8 mouse cellular contexts compared by ENCODE assay signal in genomic region chr8:119838983-119839340, GRCm38 (mm10). TPM values are rescaled to one million over a fixed set of nuclear protein-coding genes. Genes with fewer than 3 reads are reported as not detected.
DNase-seq lines count a peak whose midpoint lies in the region; ATAC-seq lines count a peak whose summit lies in the region.

No protein-coding gene starts in this region.

- H3K4me2 ChIP-seq in embryonic facial prominence, embryonic 15.5 days (replicated peaks), result peak overlapping the region; percentile 87
- peak overlapping the region; percentile 87 for H3K4me2 ChIP-seq in neural tube, embryonic 14.5 days (ENCODE audit: low read depth, low read length)

- no peak for ATAC-seq in embryonic facial prominence, embryonic 15.5 days (ENCODE audit: insufficient number of reproducible peaks, low FRiP score, low TSS enrichment, low read depth)
- ATAC-seq in neural tube, embryonic 14.5 days (ENCODE audit: low read depth), result no peak
- no peak for ATAC-seq in inflammation-experienced regulatory T-cells, adult 6 months

- peaks cover 42% of the 10 kb centered on the region for H3K4me1 ChIP-seq in embryonic facial prominence, embryonic 15.5 days
- H3K4me1 ChIP-seq in limb, embryonic 10.5 days, result peaks cover 45% of the 10 kb centered on the region
- H3K4me1 ChIP-seq in neural tube, embryonic 14.5 days (ENCODE audit: control insufficient read depth, insufficient read depth, low read length), result peaks cover 36% of the 10 kb centered on the region

- H3K27me3 ChIP-seq in embryonic facial prominence, embryonic 15.5 days, result no peaks in the 10 kb centered on the region
- H3K27me3 ChIP-seq in limb, embryonic 10.5 days (ENCODE audit: low read depth, poor library complexity, severe bottlenecking), result peaks cover 7% of the 10 kb centered on the region
- no peaks in the 10 kb centered on the region for H3K27me3 ChIP-seq in neural tube, embryonic 14.5 days (ENCODE audit: control insufficient read depth, insufficient read depth, low read length)

- DNase-seq in layer of hippocampus, adult 9-11 months, result peak; percentile 5
- DNase-seq in layer of hippocampus, postnatal 10 days (ENCODE audit: low spot score in 2 of 2), result no peak
- no peak for DNase-seq in limb, embryonic 10.5 days (ENCODE audit: low spot score)
- no peak for DNase-seq in right cerebral cortex, postnatal 25 days
- no peak for DNase-seq in urinary bladder, postnatal 36 days (ENCODE audit: low spot score in 2 of 2)

- WGBS in embryonic facial prominence, embryonic 15.5 days, result 65% methylated on average over 4 of the region's 4 CpGs
- WGBS in limb, embryonic 10.5 days, result 85% methylated on average over 4 of the region's 4 CpGs
- WGBS in neural tube, embryonic 14.5 days, result 52% methylated on average over 4 of the region's 4 CpGs

- 0 out of 2 replicates have a peak, but pooled peaks cover 4% of the 10 kb centered on the region for H3K36me3 ChIP-seq in embryonic facial prominence, embryonic 15.5 days
- H3K36me3 ChIP-seq in limb, embryonic 10.5 days, result no peaks in the 10 kb centered on the region
- no peaks in the 10 kb centered on the region for H3K36me3 ChIP-seq in neural tube, embryonic 14.5 days (ENCODE audit: control insufficient read depth, insufficient read depth, low read length)

- H3K4me3 ChIP-seq in embryonic facial prominence, embryonic 15.5 days (replicated peaks), result peak overlapping the region; percentile 60
- peak overlapping the region; percentile 70 for H3K4me3 ChIP-seq in limb, embryonic 10.5 days
- peak overlapping the region; percentile 79 for H3K4me3 ChIP-seq in neural tube, embryonic 14.5 days (ENCODE audit: low read depth, low read length)

- H3K9ac ChIP-seq in embryonic facial prominence, embryonic 15.5 days, result no peak overlapping the region
- peak overlapping the region; percentile 80 for H3K9ac ChIP-seq in neural tube, embryonic 14.5 days (replicated peaks; ENCODE audit: low read depth, low read length)

- no peaks in the 10 kb centered on the region for H3K9me3 ChIP-seq in embryonic facial prominence, embryonic 15.5 days (replicated peaks)
- H3K9me3 ChIP-seq in limb, embryonic 10.5 days (replicated peaks), result no peaks in the 10 kb centered on the region
- H3K9me3 ChIP-seq in neural tube, embryonic 14.5 days (ENCODE audit: control insufficient read depth, low read length), result no peaks in the 10 kb centered on the region

- H3K27ac ChIP-seq in embryonic facial prominence, embryonic 15.5 days (replicated peaks), result no peak overlapping the region
- H3K27ac ChIP-seq in limb, embryonic 10.5 days, result peak overlapping the region; percentile 85
- H3K27ac ChIP-seq in neural tube, embryonic 14.5 days (ENCODE audit: low read depth, low read length), result peak overlapping the region; percentile 39; the same call in 1 of the 2 replicates

RNA-seq across cellular contexts. Expression of gene Cotl1, which starts 1.4 kb away (rescaled TPM):
- total RNA-seq in layer of hippocampus, postnatal 10 days (2021), result 100 to 1,000 TPM; 129 to 134 TPM
- polyA plus RNA-seq in embryonic facial prominence, embryonic 15.5 days (2015; fragmentation: Nextera tagmentation; extraction: Ambion mirVana), result 76.6 and 105 TPM in 2 replicates
- 53.2 and 94.6 TPM in 2 replicates for polyA plus RNA-seq in limb, embryonic 10.5 days (2016; fragmentation: Nextera tagmentation; extraction: Ambion mirVana)
- 228 and 232 TPM in 2 replicates for polyA plus RNA-seq in neural tube, embryonic 14.5 days (2014; fragmentation: Nextera tagmentation; extraction: Ambion mirVana)
- polyA plus RNA-seq in inflammation-experienced regulatory T-cells, adult 6 months (2017; shearing (Covaris generic)), result 100 to 1,000 TPM; 181 to 242 (median 218) TPM

RNA-seq across cellular contexts. Expression of gene Klhl36, which starts 23.1 kb away (rescaled TPM):
- 1 to 10 TPM; 7.4 to 9.3 TPM for total RNA-seq in layer of hippocampus, postnatal 10 days (2021)
- polyA plus RNA-seq in embryonic facial prominence, embryonic 15.5 days (2015; fragmentation: Nextera tagmentation; extraction: Ambion mirVana), result 13.7 and 14.1 TPM in 2 replicates
- 7.2 and 7.9 TPM in 2 replicates for polyA plus RNA-seq in limb, embryonic 10.5 days (2016; fragmentation: Nextera tagmentation; extraction: Ambion mirVana)
- polyA plus RNA-seq in neural tube, embryonic 14.5 days (2014; fragmentation: Nextera tagmentation; extraction: Ambion mirVana), result 15.3 and 15.5 TPM in 2 replicates
- polyA plus RNA-seq in inflammation-experienced regulatory T-cells, adult 6 months (2017; shearing (Covaris generic)), result 1 to 10 TPM; 6.8 to 8.0 (median 7.1) TPM
